Mouse (Mus musculus) mesoderm, embryonic 11.5 days (tissue): ENCODE data around the gene Eif4g2.

Experiments
- DNase-seq: peaks from one replicate; pipeline ENCODE4 v3.0.0-alpha.2; 2012; ENCODE audit warnings: low read depth, low spot score

The Eif4g2 gene

DNA sequence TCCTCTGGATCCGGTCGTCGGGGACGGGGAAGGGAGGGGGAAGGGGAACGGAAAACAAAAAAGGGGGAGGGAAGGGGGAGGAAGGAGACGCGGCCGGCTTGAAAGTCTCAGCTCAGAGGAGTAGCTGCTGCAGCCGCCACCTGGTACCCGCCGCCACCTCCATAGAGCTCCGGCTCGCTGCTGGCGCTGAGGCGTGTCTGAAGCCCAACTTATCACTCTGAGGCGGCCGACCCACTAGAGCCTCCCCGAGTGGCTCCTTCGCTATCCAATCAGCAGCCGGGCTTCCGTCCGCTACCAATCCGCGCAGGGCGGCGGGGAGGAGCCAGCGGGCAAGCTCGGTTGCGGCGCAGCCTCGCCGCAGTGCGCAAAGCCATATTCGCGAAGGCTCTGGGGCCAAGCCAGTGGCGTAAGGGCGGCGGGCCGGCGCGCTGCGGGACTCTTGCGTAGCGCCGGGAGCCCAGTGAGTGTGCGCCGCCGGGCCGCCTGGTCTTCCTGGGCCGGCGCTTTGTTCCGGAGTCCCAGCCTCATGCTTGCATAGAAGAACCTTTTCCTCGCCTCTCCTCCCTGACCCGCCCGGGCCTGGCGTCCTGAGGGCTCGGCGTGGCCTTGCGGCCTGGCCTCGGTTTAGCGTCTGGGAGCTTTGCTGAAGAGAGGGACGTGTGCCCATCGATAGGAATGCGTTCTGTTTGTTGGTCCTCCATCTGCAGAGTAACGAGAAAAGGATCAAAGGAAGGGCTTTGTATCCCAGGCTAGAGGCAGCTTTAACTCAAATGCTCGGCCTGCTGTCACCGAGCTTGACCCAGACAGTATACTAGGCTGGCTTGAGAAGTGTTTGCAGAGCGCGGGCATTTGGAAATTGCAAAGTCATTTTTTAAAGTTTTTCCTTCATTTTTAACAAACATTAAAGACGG is at the start of gene Eif4g2:
Gene Eif4g2, minus strand, starts transcription at position 209 of the 911 bp plus-strand sequence.
- DNase-seq = peak; percentile 99

DNA sequence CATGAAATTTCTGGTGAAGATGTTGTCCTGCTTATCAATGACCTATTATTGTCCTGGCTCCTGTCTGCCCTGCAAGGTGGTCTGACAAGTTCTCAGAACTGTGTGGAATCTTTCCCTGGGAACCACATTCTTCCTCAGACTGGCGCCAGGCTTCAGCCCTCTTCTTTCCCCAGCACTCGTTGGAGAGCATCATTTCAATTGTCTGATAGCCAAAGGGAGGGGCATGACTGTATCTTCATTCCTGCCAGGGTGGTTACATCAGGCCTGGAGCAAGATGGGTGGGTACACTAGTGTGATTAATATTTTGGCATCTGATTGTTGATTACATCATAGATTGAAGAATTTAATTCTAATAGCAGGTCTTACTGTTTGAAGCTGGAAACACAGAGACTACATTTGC is 49.8 kb upstream of the Eif4g2 start:
- no peak for DNase-seq

DNA sequence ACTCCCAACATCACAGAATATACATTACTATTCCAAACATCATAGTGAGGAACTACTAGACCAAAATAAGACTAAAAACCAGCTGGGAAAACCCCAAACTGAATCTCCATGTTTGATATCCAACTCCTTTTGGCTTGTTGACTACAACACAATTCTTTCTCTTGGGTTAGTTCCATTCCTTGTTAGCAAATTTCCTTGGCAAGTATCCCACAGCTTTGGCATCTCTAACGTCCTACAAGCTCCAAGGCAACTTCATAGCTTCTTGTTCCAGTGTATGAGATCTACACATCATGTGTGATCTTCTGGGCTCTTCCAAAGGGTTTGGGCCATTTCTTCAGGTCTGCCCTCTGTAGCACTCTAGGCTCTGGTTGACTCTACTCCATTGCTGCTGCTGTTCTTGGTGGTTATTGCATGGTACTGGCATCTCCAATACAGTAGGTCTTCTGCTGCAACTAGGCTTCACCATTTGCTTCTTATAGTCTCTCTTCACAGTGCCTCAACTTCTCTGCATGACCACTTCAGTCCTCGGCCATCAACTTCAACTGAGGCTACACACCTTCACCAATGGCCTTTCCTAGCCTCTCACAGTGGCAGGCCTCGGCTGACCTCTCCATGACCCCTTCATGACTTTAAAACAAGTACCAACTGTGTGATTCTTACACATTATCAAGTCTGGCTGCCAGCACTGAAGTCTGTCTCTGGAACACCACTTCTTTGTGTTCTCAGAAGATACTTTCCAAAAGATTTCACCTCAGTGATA is 44.0 kb upstream of the Eif4g2 start:
- DNase-seq = no peak

DNA sequence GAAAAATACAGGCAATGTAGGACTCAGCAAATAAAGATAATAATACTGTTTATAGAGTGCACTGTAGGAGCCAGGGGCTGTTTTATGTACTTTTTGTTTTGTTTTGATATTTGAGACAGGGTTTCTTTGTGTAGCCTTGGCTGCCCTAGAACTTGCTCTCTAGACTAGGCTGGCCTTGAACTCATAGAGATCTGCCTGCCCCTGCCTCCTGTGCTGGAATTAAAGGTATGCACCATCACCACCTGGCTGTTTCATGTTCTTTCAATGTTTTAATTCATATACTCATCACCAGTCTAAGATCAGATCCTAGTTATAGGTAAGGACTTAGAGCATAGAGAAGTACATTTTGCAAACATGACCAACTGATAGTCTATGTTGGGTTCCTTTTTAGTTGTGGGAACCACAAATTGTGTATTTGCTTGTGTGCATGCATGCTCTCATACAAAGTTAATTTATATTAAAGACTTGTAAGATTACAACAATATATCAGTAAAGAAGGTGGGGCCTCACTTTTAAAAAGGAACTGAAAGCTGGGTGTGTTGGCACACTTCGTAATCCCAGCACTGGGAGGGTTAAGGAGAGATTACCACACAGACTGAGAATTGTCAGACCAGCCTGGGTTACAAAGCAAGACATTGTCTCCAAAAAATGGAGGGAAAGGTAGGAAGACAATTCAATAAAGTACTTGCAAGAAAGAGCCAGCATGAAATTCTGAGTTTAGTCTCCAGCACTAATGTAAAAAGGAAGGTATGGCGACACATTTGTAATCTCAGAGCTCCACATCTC is 41.1 kb upstream of the Eif4g2 start:
- no peak for DNase-seq

DNA sequence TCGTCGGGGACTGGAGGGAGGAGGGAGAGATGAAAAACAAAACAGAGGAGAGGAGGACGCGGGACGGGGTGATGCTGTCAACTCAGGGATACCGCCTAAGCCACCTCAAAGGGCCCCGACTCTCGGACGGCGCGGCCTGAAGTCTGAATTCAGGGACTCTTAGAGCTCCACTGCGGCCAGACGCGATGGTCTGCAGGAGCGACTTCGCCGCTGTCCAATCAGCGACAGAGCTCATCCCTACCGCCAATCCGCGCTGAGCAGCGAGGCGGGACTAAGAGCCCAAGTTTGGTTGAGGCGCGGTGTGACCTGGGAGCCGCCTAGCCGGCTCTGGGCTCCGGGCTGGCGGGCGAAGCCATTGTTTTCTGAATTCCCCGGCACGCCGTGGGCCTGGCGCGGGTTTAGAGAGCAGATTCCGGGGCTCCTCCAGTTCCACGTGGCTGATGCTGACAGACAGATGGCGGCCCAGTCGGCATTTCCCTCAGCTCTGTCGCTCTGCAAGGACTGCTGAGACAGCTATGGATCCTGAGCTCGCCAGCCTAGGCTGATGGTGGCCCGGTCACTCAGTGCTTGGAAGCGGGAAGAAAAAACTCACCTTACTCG is 39.8 kb upstream of the Eif4g2 start:
- peak; percentile 98 for DNase-seq

DNA sequence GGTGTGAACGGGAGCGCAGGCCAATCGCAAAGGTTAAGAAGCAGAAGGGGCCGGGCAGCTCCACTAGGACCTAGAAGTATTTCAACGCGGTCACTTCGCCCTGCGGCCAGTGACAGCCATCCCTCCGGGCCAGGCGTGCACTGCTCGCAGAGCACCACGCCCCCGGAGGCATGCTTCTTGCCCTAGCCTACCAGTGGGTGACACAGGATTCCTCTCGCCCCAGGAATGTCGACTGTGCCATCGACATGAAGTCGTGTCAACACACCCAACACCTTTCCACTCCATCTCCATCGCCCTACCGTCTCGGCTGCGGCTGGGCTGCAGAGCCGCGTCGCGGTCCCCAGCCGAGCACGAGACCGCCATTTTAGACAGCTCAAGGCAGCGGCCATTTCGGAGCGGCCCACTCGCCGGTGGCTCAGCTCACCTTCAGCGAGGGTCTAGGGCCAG is 39.3 kb upstream of the Eif4g2 start:
- peak; percentile 82 for DNase-seq

DNA sequence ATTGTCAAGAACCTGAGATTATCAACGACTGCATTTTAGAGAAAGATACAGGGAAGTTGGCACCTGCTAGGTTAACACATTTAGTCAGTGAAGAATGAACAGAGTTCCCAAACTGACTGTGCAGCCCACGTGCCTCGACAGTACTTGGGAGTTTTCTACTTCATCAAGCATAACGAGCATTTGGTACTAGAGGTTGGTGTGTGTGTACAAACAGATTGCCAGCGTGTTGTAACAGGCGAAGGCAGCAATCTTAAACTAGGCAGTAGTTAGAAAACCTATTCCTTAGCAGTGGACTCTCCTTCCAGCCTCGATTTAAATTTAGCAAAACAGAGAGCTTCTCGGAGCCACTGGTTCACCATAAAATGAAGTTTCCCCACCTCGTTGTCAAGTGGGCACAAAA is 38.7 kb upstream of the Eif4g2 start:
- peak; percentile 2 for DNase-seq

DNA sequence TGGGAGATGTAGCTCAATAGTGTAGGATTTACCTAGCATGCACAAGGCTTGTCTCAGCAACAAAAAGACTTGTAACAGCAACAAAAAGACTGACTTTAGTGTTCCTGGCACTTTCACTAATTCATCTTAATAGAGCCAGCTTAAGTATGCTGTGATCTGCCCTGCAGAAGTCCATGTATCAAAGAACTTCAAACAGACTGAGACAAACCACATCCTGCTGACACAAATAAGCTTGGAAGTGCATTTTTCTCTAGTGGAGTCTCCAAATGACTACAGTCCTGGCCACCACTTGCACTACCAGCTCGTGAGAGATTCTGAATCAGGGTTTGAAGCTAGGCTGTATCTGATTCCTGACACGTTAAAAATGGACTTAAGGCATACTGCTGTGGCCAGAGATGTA is 26.7 kb upstream of the Eif4g2 start:
- no peak for DNase-seq

DNA sequence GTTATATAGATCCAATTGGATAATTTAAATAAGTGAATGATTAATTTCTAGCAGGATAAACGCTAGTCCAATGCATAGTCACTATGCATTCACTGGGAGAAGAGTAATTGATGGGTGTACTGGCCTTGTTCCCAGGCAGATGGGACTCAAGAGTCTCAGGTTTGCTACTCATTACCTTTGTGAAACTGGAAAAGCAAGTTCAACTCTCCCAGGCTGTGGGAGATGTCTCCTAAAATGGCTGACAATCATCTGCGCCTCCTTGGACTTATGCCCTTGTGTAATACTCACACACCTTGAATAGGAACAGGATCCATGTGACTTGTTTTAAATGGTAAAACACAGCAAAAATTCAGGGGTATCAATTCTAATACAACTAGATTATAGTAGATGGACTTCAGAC is 26.3 kb upstream of the Eif4g2 start:
- no peak for DNase-seq

DNA sequence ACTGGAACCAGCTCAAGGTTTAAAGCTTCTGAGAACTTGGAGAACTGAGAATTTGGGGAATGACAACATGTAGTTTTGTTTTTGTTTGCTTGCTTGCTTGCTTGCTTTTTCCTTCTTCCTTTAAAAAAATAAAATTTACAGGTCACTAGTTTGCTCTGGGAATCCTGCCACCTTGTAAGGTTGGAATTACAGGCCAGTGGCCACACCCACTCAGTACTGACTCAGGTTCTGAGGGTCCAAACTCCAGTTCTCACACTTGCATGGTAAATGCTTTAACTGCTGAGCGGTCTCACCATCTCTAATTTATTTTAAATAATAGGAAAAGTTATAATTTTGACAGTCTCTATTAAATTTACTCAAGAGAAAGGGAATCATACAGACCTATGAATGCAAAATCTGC is 15.4 kb upstream of the Eif4g2 start:
- no peak for DNase-seq

DNA sequence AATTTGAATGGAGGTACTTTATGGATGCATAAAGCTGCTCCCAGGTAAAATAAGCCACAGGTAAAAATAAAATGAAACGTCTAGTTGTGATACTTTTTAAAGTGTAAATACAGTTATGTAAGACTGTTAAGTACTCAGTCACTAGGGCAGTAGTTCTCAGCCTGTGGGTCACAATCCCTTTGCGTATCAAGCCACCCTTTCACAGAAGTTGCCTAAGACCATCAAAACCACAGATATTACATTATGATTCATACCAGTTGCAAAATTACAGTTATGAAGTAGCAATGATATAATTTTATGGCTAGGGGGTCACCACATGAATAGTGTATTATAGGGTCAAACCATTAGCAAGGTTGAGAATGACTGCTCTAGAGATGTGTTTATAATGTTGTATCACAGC is 12.3 kb upstream of the Eif4g2 start:
- DNase-seq = no peak

DNA sequence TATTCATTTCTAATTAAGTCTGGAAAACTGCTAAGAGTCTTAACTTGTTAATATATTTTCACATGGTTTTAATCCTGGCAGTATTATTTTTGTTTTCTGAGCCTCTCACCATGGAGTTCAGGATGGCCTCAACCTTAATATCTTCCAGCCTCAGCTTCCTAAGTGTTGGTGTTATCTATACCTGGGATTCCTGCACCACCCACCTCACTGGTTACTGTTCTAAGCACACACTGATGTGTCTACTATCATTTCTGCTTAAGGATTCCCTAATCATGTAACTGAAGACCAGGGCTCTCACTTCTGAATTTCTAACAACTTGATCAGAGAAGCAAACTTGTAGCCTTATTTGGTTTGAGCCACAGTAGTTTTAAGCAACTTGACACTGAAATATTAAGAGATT is 2.3 kb upstream of the Eif4g2 start:
- DNase-seq = no peak

DNA sequence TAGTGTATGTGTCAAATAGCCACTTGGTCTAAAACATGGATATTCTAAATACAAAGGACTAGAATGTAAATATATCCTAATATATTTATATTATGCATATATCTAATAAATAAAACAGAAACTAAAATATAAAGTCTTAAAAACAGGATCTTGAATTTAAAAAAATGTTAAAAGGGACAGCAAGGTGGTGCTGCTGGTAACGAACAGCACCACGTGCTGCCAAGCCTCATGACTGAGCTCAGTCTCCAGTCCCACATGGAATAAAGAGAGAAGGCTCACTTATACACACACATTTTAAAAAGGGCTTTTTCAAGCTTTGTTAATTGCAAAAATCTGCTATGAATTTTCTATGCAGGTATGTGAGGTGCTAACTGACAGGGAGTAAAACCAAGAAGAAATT is 1.6 kb upstream of the Eif4g2 start:
- no peak for DNase-seq

DNA sequence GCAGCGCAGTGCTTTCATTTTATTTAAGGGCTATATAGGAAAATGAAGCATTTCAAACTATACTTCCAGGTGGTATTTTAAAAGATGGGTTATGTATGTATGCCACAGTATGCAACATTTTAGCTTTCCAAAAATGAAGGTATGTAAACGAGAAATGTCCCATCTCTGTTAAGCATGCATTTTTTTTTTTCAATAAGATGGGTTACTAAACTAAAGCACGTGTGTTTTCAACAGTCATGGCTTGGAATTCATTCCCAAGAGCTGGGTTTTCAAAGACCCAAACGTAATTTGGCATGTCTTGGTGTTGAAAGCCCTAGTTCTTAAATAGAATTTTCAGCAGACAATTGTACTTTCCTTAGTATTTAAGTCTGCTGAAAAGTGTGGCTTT is 897 bp upstream of the Eif4g2 start:
- no peak for DNase-seq

DNA sequence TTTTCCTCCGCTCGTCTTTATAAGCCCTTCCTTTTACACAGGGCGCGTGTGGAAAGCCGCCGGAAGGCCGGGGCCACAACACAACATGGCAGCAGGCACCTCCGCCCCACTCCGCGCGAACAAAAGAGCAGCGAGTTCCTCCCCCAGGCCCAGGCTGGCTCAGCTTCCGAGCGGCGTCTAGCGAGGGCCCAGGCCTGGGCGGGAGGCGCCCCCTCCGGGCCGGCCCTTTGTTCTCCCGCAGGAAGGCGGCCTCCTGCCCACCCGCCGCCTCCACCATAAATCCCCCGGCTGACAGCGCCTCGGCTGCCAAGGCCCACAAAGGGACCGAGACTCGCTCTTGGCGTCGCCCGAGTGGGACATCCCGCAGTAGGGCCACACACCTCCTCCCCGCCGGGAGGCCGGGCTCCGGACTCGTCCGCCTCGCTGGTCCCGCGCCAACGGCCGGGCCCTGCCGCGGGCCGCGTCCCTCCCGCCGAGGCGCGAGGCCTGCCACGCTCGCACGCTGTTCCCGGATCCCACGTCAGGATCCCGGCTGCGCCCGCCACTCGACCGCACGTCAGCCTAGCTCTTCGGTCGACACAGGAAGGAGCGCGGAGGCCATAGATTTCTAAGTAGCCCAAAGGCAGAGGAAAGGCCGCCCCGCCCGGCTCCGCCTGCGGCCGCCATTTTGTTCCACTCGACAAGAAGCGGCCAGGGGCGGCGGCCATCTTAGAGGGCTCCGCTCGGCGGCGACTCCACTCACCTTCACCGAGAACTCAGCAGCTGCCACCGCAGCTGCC is 598 bp downstream of the Eif4g2 start:
- DNase-seq = peak; percentile 84

DNA sequence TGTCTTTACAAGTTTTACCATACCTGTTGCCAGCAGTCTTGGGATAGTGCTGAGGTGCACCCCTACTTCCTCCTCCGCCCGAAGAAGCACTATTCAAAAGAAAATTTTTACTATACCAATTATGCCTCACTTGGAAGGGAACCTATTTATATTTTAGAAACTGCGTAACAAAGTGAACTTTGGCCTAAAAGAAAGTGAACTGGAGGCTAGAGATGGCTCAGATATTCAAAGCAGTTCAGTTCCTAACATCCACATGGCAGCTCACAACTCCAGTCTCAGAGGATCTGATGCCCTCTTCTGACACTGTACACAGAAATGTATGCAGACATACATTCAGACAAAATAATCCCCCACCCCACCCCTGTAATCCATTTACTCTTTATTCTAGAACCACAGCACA is 2.0 kb downstream of the Eif4g2 start:
- DNase-seq = no peak

DNA sequence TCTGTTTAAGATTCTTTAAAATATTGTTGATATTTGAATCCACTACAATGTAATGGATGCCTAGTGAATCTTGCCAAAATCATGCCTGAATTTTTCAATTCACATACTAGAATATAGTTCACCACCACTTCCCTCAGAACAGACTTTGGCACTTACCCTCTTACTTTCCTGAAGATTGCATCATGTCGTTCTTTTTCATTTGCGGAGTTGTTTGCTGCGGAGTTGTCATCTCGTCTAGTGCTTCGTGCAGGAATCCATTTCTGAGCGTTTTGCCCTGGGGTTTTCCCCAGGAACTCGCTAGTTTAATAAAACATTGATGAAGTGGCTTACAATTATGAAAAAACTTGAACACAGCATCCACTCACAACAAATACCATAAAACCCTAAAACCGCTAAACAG is 2.8 kb downstream of the Eif4g2 start:
- DNase-seq = no peak

DNA sequence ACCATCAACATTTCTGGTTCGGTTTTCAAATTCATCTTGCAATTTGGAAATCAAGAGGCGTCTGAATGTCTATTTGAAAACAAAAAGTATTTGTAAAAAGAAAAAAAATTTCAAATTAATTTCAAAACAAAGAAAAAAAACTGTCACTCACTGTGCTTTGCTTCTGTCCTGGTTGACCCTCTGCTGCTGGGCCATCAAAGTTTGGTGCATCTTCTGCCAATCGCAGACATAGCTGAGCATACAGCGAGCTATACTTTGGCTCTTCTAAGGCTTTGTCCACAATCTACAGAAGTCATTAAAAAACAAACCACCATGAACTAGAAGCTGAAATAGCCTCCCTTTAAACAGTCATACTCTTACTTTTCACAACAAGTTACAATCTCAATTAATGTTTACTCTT is 4.6 kb downstream of the Eif4g2 start:
- DNase-seq = no peak

DNA sequence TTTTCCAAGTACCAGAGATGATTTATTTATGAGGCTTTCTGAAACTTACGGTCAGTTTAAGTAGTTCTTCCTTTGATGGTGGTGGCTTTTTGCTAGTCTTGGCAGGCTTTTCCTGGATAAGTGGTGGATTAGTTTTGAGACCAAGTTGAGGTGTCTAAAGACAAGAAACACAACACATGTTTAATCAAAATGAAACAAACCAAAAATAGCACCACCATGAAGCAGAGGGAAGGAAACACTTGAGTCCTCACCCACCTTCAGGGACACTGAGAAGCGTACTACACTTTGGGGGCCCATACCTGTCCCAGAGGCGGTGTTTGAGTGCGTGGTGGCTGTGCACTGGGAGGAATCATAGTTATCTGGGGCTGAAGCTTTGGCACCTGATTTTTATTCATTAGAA is 7.5 kb downstream of the Eif4g2 start:
- no peak for DNase-seq

DNA sequence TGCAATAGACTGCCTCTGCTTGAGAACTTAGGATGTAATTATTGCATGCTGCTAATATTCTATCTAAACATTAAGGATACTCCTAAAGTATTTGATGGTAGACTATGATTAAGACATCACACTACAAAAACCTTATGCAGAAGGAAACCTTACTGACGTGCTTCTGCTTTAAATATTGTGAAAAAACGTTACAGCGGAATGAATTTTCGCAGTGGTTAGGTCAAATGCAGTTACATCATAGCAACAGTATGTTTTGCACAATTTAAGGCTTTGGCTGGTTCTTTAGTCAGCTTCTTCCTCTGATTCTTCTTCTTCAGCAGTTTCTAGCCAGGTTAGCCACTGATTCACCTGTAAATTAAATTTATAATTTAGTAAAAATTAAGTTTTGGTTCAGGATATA is 10.4 kb downstream of the Eif4g2 start:
- DNase-seq = no peak

DNA sequence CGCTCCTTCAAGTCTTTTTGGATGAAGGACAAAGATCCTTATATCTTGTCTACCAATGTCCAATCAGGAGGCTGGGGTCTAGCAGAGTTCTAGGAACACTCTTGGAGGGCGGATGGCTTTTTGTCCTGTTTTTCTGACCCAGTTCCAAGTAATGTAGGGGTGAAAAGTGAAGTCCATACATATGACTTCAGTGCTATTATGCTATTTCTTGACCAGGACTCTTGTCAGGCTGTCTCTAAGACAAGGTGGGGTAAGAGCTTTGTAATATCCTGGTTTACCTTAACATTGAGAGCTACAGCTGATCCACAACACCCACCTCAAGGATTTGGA is 12.7 kb downstream of the Eif4g2 start:
- DNase-seq = peak; percentile 34
